Mouse (Mus musculus) cerebellum, adult 9-10 months (tissue): ENCODE measurements around the gene Dnajc6.

Experiments
- DNase-seq: peaks from one replicate; pipeline ENCODE4 v3.0.0; 2022

Dnajc6 gene

GRCm38 (mm10) chr4:101507571-101508422 is 11.3 kb downstream of the Dnajc6 start:
- peak; percentile 84 for DNase-seq

- DNase-seq, result no peak
Observed at GRCm38 (mm10) chr4:101508431-101508830, 12.0 kb downstream of the Dnajc6 start.

- DNase-seq, result peak; percentile 74
Observed at GRCm38 (mm10) chr4:101508851-101509577, 12.6 kb downstream of the Dnajc6 start.

GRCm38 (mm10) chr4:101510111-101510903 is 13.9 kb downstream of the Dnajc6 start:
- no peak for DNase-seq

GRCm38 (mm10) chr4:101510904-101511210 is 14.4 kb downstream of the Dnajc6 start:
- DNase-seq, result no peak

DNA sequence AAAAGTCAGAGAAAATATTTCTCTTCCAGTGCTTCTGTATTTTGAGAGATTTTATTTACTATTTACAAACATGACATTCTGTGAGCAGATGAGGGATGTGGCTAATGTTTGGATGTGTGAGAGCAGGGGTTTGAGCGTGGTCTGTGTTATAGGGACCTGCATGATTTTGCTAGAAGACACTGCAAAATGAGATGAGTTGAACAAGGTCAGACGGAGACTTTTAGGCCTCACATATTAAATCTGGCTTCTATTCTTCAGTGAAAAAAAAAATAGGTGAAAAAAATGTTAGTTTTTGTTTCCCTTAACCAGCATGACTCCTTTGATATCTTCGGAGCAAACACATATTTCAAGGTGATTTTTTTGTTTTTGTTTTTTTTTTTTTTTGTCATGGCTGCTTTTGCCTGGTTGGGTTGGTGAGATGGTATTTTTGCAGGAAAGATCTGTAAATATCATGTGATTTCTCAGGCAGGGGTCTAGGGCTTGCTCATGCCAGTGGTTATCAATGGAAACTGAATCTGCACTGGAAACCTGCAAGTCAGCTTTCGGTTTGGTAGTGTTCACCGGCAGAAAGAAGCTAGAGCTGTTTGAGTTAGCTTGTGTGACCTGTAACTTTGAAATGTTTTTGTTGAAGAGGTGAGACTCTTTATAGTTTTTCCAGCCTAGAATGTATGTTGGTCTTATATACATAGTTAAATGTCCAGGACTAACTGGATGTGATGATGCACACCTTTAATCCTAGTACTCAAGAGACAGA is 15.5 kb downstream of the Dnajc6 start:
- DNase-seq, result no peak

- no peak for DNase-seq
Observed at GRCm38 (mm10) chr4:101513251-101513650, 16.8 kb downstream of the Dnajc6 start.

- no peak for DNase-seq
Observed at GRCm38 (mm10) chr4:101515853-101516252, 19.4 kb downstream of the Dnajc6 start.

GRCm38 (mm10) chr4:101516434-101517168 is 20.2 kb downstream of the Dnajc6 start:
- DNase-seq, result no peak

GRCm38 (mm10) chr4:101531901-101532300 is 35.5 kb downstream of the Dnajc6 start:
- DNase-seq, result no peak

DNA sequence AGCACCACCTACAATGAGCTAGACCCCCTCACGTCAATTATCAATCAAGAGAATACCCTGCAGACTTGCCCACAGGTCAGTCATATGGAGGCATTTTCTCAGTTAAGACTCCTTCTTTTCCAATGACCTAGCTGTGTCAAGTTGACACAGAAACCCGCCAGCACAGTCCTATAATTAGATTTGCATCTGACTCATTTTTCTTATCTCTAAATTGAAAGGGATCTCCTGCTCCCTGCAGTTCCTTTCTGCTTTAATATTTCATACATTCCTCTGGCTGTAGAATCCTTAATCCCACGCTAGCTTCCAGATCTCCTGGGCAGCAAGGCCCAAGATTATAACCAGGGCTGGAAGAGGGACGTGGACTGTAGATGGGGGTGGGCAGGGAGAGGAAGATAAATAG is 44.1 kb downstream of the Dnajc6 start:
- DNase-seq, result no peak

DNA sequence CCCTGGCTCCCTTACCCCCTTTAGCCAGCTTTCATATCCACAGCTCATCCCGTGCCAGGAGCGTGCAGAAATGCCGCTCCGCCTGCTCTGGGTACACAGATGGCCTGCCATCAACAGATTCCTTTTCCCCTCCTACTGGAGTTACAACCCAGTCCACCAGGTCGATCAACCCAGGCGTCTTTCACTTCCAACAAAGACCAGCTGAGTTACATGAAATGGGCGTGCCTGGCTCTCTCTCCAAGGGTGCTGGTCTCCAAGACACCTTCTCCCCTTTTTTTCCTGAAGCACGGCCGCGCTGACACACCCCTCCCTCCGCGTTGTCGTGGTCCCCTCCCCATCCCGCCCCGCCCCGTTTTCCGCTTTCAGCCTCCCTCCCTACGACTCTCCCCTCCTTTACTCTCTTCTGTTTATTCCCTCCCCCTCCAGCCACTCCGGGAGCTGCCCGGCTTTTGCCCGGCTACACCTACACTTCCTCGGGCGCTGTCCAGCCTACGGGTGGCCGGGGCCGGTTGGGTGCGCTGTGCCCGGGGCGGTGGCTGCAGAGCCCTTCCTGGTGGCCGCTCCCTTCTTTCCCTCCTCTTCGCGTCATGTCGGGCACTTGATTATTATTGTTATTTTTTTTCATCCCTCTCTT is 53.6 kb downstream of the Dnajc6 start:
- peak; percentile 66 for DNase-seq

DNA sequence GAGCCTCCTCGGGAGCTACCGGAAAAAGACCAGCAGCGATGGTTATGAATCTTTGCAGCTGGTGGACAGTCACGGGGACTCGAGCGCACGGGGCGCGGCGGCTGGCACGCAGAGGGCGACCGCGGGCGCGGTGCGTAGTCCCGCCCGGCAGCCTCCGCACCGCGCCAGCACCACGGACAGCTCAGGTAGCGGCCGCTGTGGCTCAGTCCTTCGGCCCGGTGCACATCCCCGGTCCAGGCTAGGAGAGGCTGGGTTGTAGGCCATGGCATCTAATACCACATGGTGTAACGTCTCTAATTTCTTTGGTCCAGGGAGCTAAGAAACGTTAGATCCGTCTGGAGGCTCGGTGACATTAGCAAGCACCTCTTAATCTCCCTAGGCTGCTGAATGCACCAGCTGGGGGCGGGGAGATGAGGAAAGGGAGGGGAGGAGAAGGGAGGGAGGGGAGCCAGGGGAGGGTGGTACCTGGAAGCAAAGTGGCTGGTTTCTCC is 54.3 kb downstream of the Dnajc6 start:
- peak; percentile 65 for DNase-seq

DNA sequence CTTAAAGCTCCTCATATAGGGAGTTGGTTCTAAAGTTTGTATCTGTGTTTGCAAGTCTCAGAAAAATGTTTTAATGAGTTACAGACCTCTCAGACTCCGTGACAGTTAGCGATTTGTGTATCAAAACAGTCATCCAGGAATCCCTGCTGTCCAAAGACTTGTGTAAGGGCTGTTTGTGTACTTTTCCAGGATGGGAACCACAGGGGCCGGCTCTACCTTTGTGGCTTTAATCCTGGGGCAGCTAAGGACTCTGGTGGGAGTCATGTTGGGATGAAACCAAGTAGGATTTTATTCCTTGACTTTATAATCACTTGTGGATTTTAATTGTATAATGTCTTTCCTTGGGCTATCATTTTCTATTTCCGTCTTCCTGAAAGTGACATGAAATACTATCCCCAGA is 55.0 kb downstream of the Dnajc6 start:
- DNase-seq, result no peak

DNA sequence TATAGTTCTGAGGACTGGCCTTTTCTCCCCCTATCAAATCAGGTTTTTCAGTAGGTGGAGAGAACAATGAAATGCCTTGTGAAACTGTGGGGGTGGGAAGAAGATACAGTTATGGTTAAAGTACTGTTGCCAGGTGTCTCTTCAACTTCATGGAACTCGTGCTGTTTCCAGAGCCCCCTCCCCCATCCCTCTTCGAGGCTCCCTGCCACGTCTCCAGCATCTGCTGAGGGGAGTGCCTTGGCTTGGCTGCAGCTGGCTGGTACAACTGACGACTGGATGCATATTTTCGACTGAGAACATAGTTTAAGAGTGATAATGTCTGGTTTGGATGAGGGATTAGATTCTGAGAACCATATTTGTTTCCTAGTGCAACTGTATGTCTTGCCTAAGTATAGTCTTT is 55.9 kb downstream of the Dnajc6 start:
- DNase-seq, result no peak

DNA sequence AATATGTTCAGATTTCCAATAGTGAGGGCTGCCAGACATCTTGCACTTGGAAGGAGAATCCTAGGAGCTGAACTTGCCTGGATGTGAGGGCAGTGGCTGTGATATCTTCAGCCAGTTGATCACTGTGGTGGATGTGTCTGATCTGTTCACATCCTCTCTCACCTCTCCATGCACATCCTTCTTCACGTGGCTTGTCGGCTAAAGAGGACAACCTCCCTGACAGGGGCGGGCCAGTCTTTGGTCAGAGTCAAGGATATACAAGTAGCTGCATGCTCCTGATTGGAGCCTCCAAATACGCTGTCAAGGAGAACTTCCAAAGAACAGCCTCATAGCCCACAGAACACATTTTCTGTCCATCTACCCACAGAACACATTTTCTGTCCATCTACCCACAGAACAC is 58.6 kb downstream of the Dnajc6 start:
- DNase-seq, result no peak

DNA sequence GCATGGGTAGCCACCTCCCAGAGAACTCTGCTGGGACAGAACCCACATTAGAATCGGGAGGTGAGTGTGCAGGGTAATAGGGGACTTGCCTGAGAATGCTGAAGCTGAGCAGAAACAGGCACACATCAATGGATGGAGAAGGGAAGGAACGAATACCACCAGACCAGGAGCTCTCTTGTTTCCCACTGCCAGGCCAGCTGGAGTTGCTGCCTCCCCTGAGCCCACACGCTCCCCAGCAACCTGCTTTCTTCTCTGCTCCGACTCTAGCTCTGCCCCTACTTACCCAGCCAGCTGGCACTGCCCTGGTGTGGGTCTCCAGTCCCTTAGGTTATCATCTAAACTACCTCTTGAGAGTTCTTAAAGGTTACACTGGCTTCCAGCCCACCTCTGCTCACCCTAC is 63.7 kb downstream of the Dnajc6 start:
- DNase-seq, result no peak

DNA sequence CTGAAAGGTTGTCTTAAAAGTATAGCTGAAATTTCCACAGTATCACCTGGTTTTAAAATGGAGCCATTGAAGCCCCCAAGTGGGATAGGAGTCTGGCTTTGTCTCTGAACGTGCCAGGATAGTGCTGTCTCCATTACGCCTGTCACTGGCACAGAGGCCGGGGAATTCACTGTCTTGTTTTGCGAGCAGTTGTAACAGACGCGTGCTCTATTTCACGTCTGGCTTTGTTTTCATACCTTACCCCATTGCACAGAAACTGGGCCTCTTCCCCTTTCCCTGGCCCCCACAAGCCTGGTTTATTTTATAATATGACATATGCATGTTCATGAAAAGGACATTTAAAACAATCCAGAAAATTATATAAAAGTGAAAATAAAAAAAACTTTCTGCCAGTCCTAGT is 66.4 kb downstream of the Dnajc6 start:
- DNase-seq, result no peak

GRCm38 (mm10) chr4:101563607-101564006 is 67.2 kb downstream of the Dnajc6 start:
- no peak for DNase-seq

- DNase-seq, result peak; percentile 63
Observed at GRCm38 (mm10) chr4:101564746-101565417, 68.4 kb downstream of the Dnajc6 start.

- no peak for DNase-seq
Observed at GRCm38 (mm10) chr4:101569076-101569475, 72.6 kb downstream of the Dnajc6 start.
